Mouse (Mus musculus) CD4-positive, CD25-positive, alpha-beta regulatory T cell, adult 9 weeks (primary cell): ENCODE measurements around the gene Gtf2a1l. TPM values are rescaled to one million over a fixed set of nuclear protein-coding genes. Genes with fewer than 3 reads are reported as not detected.

Experiments
- polyA plus RNA-seq: library from polyadenylated mRNA; unstranded; fragments of 100-300 nt; shearing (Covaris generic); gene quantifications from one replicate; pipeline ENCODE4 v1.2.1, GENCODE M21; 2017

Gtf2a1l gene
- polyA plus RNA-seq, result not detected

GRCm38 (mm10) chr17:88668452-88668851, at the start of gene Gtf2a1l:
Gene Gtf2a1l, plus strand, starts transcription at chr17:88668660.

Other genes with a start within 250 kb of the Gtf2a1l start
- gene Foxn2, start 227.9 kb upstream of the Gtf2a1l start, polyA plus RNA-seq, result 30.2 TPM
- 43.8 TPM for gene Ppp1r21, start 138.5 kb upstream of the Gtf2a1l start, polyA plus RNA-seq
- 4.2 TPM for gene Ston1, start 71.0 kb upstream of the Gtf2a1l start, polyA plus RNA-seq
- gene Lhcgr, start 123.3 kb downstream of the Gtf2a1l start, polyA plus RNA-seq, result not detected